Mouse (Mus musculus): ENCODE data around the gene Gckr. TPM values are rescaled to one million over a fixed set of nuclear protein-coding genes. Genes with fewer than 3 reads are reported as not detected.

Gckr gene
- total RNA-seq (2023): not detected

GRCm38 (mm10) chr5:31297047-31297757, at the start of gene Gckr:
Gene Gckr, plus strand, starts transcription at chr5:31297443.

GRCm38 (mm10) chr5:31251541-31252101, 45.6 kb upstream of the Gckr start, which contains the start of gene Krtcap3:
Gene Krtcap3, plus strand, starts transcription at chr5:31251691.

GRCm38 (mm10) chr5:31290521-31291360, 6.5 kb upstream of the Gckr start, which contains the start of gene Ift172:
Gene Ift172, minus strand, starts transcription at chr5:31291116.

GRCm38 (mm10) chr5:31295606-31296141, 1.6 kb upstream of the Gckr start, which contains the start of gene Fndc4:
Gene Fndc4, minus strand, starts transcription at chr5:31296080.

Other genes starting within 250 kb of the Gckr start
- 10 to 100 TPM; 17.9 to 23.8 TPM for gene Atraid, start 249.1 kb upstream of the Gckr start, total RNA-seq (2023)
- gene Slc5a6, start 248.5 kb upstream of the Gckr start, total RNA-seq (2023): 1 to 10 TPM; 2.4 to 3.2 TPM
- 10 to 100 TPM; 17.6 to 19.8 TPM for gene Cad, start 242.7 kb upstream of the Gckr start, total RNA-seq (2023)
- gene Dnajc5g, start 191.2 kb upstream of the Gckr start, total RNA-seq (2023): not detected
- not detected for gene Slc30a3, start 189.2 kb upstream of the Gckr start, total RNA-seq (2023)
- gene Trim54, start 180.7 kb upstream of the Gckr start, total RNA-seq (2023): not detected
- gene Ucn, start 158.6 kb upstream of the Gckr start, total RNA-seq (2023): not detected
- 10 to 100 TPM in 1 of 2 experiments, 1 to 10 TPM in 1; 8.7 to 11.5 TPM for gene Mpv17, start 143.2 kb upstream of the Gckr start, total RNA-seq (2023)
- 1 to 10 TPM in 1 of 2 experiments, under 1 TPM in 1; 0.56 to 1.1 TPM for gene Gm29609, start 117.5 kb upstream of the Gckr start, total RNA-seq (2023)
- 10 to 100 TPM; 72.0 to 74.7 TPM for gene Gtf3c2, start 117.3 kb upstream of the Gckr start, total RNA-seq (2023)
- gene Snx17, start 104.2 kb upstream of the Gckr start, total RNA-seq (2023): 10 to 100 TPM; 48.7 to 57.6 TPM
- gene Eif2b4, start 104.0 kb upstream of the Gckr start, total RNA-seq (2023): 10 to 100 TPM; 21.2 to 27.4 TPM
- 10 to 100 TPM; 27.5 to 31.2 TPM for gene Zfp513, start 95.1 kb upstream of the Gckr start, total RNA-seq (2023)
- gene Ppm1g, start 76.8 kb upstream of the Gckr start, total RNA-seq (2023): 10 to 100 TPM; 78.2 to 80.5 TPM
- gene Nrbp1, start 56.6 kb upstream of the Gckr start, total RNA-seq (2023): 100 to 1,000 TPM; 185 to 192 TPM
- 1 to 10 TPM in 1 of 2 experiments, not detected in 1; 2.6 TPM for gene Gm9970, start 56.2 kb upstream of the Gckr start, total RNA-seq (2023)
- gene Krtcap3, start 45.8 kb upstream of the Gckr start, total RNA-seq (2023): 10 to 100 TPM; 11.2 TPM
- gene Ift172, start 6.3 kb upstream of the Gckr start, total RNA-seq (2023): 10 to 100 TPM in 1 of 2 experiments, 1 to 10 TPM in 1; 9.8 to 11.8 TPM
- gene Fndc4, start 1.4 kb upstream of the Gckr start, total RNA-seq (2023): not detected
- 10 to 100 TPM; 14.9 to 15.3 TPM for gene Zfp512, start 155.0 kb downstream of the Gckr start, total RNA-seq (2023)
- 1 to 10 TPM in 1 of 2 experiments, under 1 TPM in 1; 0.79 to 1.0 TPM for gene 4930548H24Rik, start 188.3 kb downstream of the Gckr start, total RNA-seq (2023)
- 10 to 100 TPM; 31.0 to 39.0 TPM for gene Gpn1, start 197.3 kb downstream of the Gckr start, total RNA-seq (2023)
- gene Slc4a1ap, start 229.6 kb downstream of the Gckr start, total RNA-seq (2023): 10 to 100 TPM; 30.1 to 36.1 TPM
- 10 to 100 TPM; 10.0 to 12.0 TPM for gene Supt7l, start 230.4 kb downstream of the Gckr start, total RNA-seq (2023)